Mouse (Mus musculus) stomach, embryonic 15.5 days (tissue): ENCODE measurements around the gene Clint1. TPM values are rescaled to one million over a fixed set of nuclear protein-coding genes. Genes with fewer than 3 reads are reported as not detected.
A peak's percentile ranks its signal among the peaks of the same experiment; 100 is the strongest.

Experiments
- ATAC-seq: fragments of 200-750 bp; cut with Nextera tagmentation; 2 replicates; pipeline ENCODE4 v1.8.0; 2017; ENCODE audit warnings: low read depth, moderate number of reproducible peaks, moderate TSS enrichment; ENCODE audit not compliant: insufficient read depth, low FRiP score
- H3K27ac ChIP-seq: fragments of 300-500 bp; sonication (generic); 2 replicates; pipeline ENCODE4 v1.5.1; 2015; ENCODE audit warnings: mild to moderate bottlenecking, inconsistent platforms
- H3K27me3 ChIP-seq: fragments of 300-500 bp; sonication (generic); replicated peaks from 2 replicates; pipeline ENCODE4 v1.6.1; 2015; ENCODE audit warnings: inconsistent platforms
- H3K36me3 ChIP-seq: fragments of 300-500 bp; sonication (generic); 2 replicates; pipeline ENCODE4 v1.6.1; 2015; ENCODE audit warnings: inconsistent platforms
- H3K4me1 ChIP-seq: fragments of 300-500 bp; sonication (generic); 2 replicates; pipeline ENCODE4 v1.6.1; 2015; ENCODE audit warnings: inconsistent platforms
- H3K4me2 ChIP-seq: fragments of 300-500 bp; sonication (generic); 2 replicates; pipeline ENCODE4 v1.6.1; 2015; ENCODE audit warnings: mild to moderate bottlenecking, inconsistent platforms
- H3K4me3 ChIP-seq: fragments of 300-500 bp; sonication (generic); replicated peaks from 2 replicates; pipeline ENCODE4 v1.5.1; 2015; ENCODE audit warnings: inconsistent platforms
- H3K9ac ChIP-seq: fragments of 300-500 bp; sonication (generic); 2 replicates; pipeline ENCODE4 v1.6.1; 2015; ENCODE audit warnings: inconsistent platforms
- H3K9me3 ChIP-seq: fragments of 300-500 bp; sonication (generic); 2 replicates; pipeline ENCODE4 v1.6.1; 2016; ENCODE audit warnings: inconsistent platforms
- WGBS: fragments of 180-500 bp; shearing (Covaris S2); methylation state at CpG from one replicate; pipeline ENCODE4 v1.1.7; 2015; 5-methylcytosine and 5-hydroxymethylcytosine counted together
- polyA plus RNA-seq: library from polyadenylated mRNA; unstranded; fragments of >200 nt; fragmentation: Nextera tagmentation; extraction: Ambion mirVana; gene quantifications from 2 replicates; pipeline ENCODE4 v1.2.1, GENCODE M21; 2015

The Clint1 gene
- polyA plus RNA-seq, 1 experiment from 2014 or later: 82.8 TPM

- Histone ChIP-seq H3K4me2 (no peak overlapping the region), H3K4me3 (no peak overlapping the region), H3K36me3 (no peaks in the 10 kb centered on the region), H3K9me3 (no peaks in the 10 kb centered on the region), H3K9ac (no peak overlapping the region), H3K27me3 (no peaks in the 10 kb centered on the region), H3K27ac (no peak overlapping the region), H3K4me1 (peaks cover 7% of the 10 kb centered on the region; the same call in 1 of the 2 replicates)
- WGBS: 92% methylated on average over 6 of the region's 6 CpGs
- no peak for ATAC-seq
Measured at GRCm38 (mm10) chr11:45918018-45918417, 66.2 kb downstream of the Clint1 start.

GRCm38 (mm10) chr11:45918836-45919235 lies 67.0 kb downstream of the Clint1 start:
- Histone ChIP-seq H3K4me1 (peaks cover 7% of the 10 kb centered on the region; the same call in 1 of the 2 replicates), H3K4me3 (no peak overlapping the region), H3K27me3 (no peaks in the 10 kb centered on the region), H3K4me2 (no peak overlapping the region), H3K9ac (no peak overlapping the region), H3K27ac (no peak overlapping the region), H3K9me3 (no peaks in the 10 kb centered on the region), H3K36me3 (no peaks in the 10 kb centered on the region)
- WGBS: 76% methylated on average over 4 of the region's 4 CpGs
- ATAC-seq: no peak

- peaks cover 7% of the 10 kb centered on the region; the same call in 1 of the 2 replicates for H3K4me1 ChIP-seq
- no peak overlapping the region for H3K9ac ChIP-seq
- no peaks in the 10 kb centered on the region for H3K9me3 ChIP-seq
- 50% methylated on average over 8 of the region's 8 CpGs for WGBS
- H3K4me3 ChIP-seq: no peak overlapping the region
- no peak for ATAC-seq
- H3K36me3 ChIP-seq: no peaks in the 10 kb centered on the region
- no peak overlapping the region for H3K27ac ChIP-seq
- peak overlapping the region; percentile 33; the same call in 1 of the 2 replicates for H3K4me2 ChIP-seq
- no peaks in the 10 kb centered on the region for H3K27me3 ChIP-seq
Measured at GRCm38 (mm10) chr11:45921026-45921425, 69.2 kb downstream of the Clint1 start.

- H3K9ac ChIP-seq: no peak overlapping the region
- WGBS: 20% methylated on average over 10 of the region's 10 CpGs
- H3K36me3 ChIP-seq: no peaks in the 10 kb centered on the region
- H3K9me3 ChIP-seq: no peaks in the 10 kb centered on the region
- ATAC-seq: peak; percentile 47; the same call in 1 of the 2 replicates
- peaks cover 7% of the 10 kb centered on the region; the same call in 1 of the 2 replicates for H3K4me1 ChIP-seq
- no peak overlapping the region for H3K27ac ChIP-seq
- H3K4me2 ChIP-seq: peak overlapping the region; percentile 33
- H3K4me3 ChIP-seq: no peak overlapping the region
- no peaks in the 10 kb centered on the region for H3K27me3 ChIP-seq
Measured at GRCm38 (mm10) chr11:45921480-45921898, 69.6 kb downstream of the Clint1 start.

GRCm38 (mm10) chr11:45925436-45925835 lies 73.6 kb downstream of the Clint1 start:
- 64% methylated on average over 6 of the region's 6 CpGs for WGBS
- H3K27me3 ChIP-seq: no peaks in the 10 kb centered on the region
- no peak for ATAC-seq
- H3K27ac ChIP-seq: no peak overlapping the region
- H3K4me3 ChIP-seq: no peak overlapping the region
- no peak overlapping the region for H3K4me2 ChIP-seq
- H3K9me3 ChIP-seq: no peaks in the 10 kb centered on the region
- no peaks in the 10 kb centered on the region for H3K36me3 ChIP-seq
- peaks cover 7% of the 10 kb centered on the region; the same call in 1 of the 2 replicates for H3K4me1 ChIP-seq
- no peak overlapping the region for H3K9ac ChIP-seq

- H3K9me3 ChIP-seq: no peaks in the 10 kb centered on the region
- H3K9ac ChIP-seq: no peak overlapping the region
- no peak overlapping the region for H3K27ac ChIP-seq
- peak; percentile 84 for ATAC-seq
- peak overlapping the region; percentile 41 for H3K4me3 ChIP-seq
- 0 out of 2 replicates have a peak, but pooled peaks cover under 1% of the 10 kb centered on the region for H3K4me1 ChIP-seq
- no peaks in the 10 kb centered on the region for H3K27me3 ChIP-seq
- H3K4me2 ChIP-seq: peak overlapping the region; percentile 67
- H3K36me3 ChIP-seq: no peaks in the 10 kb centered on the region; the same call in none of the 2 replicates
- 0% methylated on average over 9 of the region's 9 CpGs for WGBS
Measured at GRCm38 (mm10) chr11:45926640-45927082, 74.8 kb downstream of the Clint1 start.

GRCm38 (mm10) chr11:45927456-45927855 lies 75.6 kb downstream of the Clint1 start:
- no peak overlapping the region for H3K27ac ChIP-seq
- no peaks in the 10 kb centered on the region for H3K9me3 ChIP-seq
- H3K9ac ChIP-seq: no peak overlapping the region
- no peaks in the 10 kb centered on the region for H3K4me1 ChIP-seq
- peaks cover 1% of the 10 kb centered on the region for H3K36me3 ChIP-seq
- no peaks in the 10 kb centered on the region for H3K27me3 ChIP-seq
- no peak overlapping the region for H3K4me3 ChIP-seq
- 60% methylated on average over 5 of the region's 5 CpGs for WGBS
- no peak for ATAC-seq
- no peak overlapping the region for H3K4me2 ChIP-seq

- H3K9me3 ChIP-seq: no peaks in the 10 kb centered on the region
- H3K4me1 ChIP-seq: no peaks in the 10 kb centered on the region
- WGBS: 87% methylated on average over 10 of the region's 10 CpGs
- H3K4me3 ChIP-seq: no peak overlapping the region
- H3K27me3 ChIP-seq: no peaks in the 10 kb centered on the region
- no peak overlapping the region for H3K27ac ChIP-seq
- H3K36me3 ChIP-seq: peaks cover 12% of the 10 kb centered on the region
- no peak overlapping the region for H3K4me2 ChIP-seq
- ATAC-seq: no peak
- H3K9ac ChIP-seq: no peak overlapping the region
Measured at GRCm38 (mm10) chr11:45929541-45929940, 77.7 kb downstream of the Clint1 start.

- Histone ChIP-seq H3K4me2 (no peak overlapping the region), H3K9me3 (no peaks in the 10 kb centered on the region), H3K27ac (no peak overlapping the region), H3K36me3 (peaks cover 17% of the 10 kb centered on the region), H3K4me3 (no peak overlapping the region), H3K9ac (no peak overlapping the region), H3K4me1 (no peaks in the 10 kb centered on the region), H3K27me3 (no peaks in the 10 kb centered on the region)
- WGBS: 88% methylated on average over 10 of the region's 10 CpGs
- ATAC-seq: no peak
Measured at GRCm38 (mm10) chr11:45932771-45933170, 80.9 kb downstream of the Clint1 start.

GRCm38 (mm10) chr11:45937478-45937877 lies 85.6 kb downstream of the Clint1 start:
- Histone ChIP-seq H3K27me3 (no peaks in the 10 kb centered on the region), H3K27ac (no peak overlapping the region), H3K9me3 (no peaks in the 10 kb centered on the region), H3K4me1 (no peaks in the 10 kb centered on the region), H3K36me3 (peaks cover 19% of the 10 kb centered on the region), H3K4me2 (no peak overlapping the region), H3K9ac (no peak overlapping the region), H3K4me3 (no peak overlapping the region)
- ATAC-seq: no peak
- WGBS: 95% methylated on average over 8 of the region's 8 CpGs

GRCm38 (mm10) chr11:45938917-45939316 lies 87.1 kb downstream of the Clint1 start:
- no peak for ATAC-seq
- Histone ChIP-seq H3K27ac (no peak overlapping the region), H3K4me2 (no peak overlapping the region), H3K4me1 (peaks cover 6% of the 10 kb centered on the region; the same call in 1 of the 2 replicates), H3K9ac (no peak overlapping the region), H3K36me3 (peaks cover 8% of the 10 kb centered on the region; the same call in 1 of the 2 replicates), H3K27me3 (no peaks in the 10 kb centered on the region), H3K4me3 (no peak overlapping the region), H3K9me3 (no peaks in the 10 kb centered on the region)
- WGBS: 89% methylated on average over 8 of the region's 8 CpGs

GRCm38 (mm10) chr11:45942281-45942680 lies 90.4 kb downstream of the Clint1 start:
- peaks cover 6% of the 10 kb centered on the region; the same call in 1 of the 2 replicates for H3K4me1 ChIP-seq
- 0 out of 2 replicates have a peak, but pooled peaks cover 4% of the 10 kb centered on the region for H3K36me3 ChIP-seq
- H3K27ac ChIP-seq: no peak overlapping the region
- no peak overlapping the region for H3K4me3 ChIP-seq
- no peak overlapping the region for H3K9ac ChIP-seq
- H3K9me3 ChIP-seq: no peaks in the 10 kb centered on the region
- H3K27me3 ChIP-seq: no peaks in the 10 kb centered on the region
- WGBS: 86% methylated on average over 7 of the region's 7 CpGs
- ATAC-seq: no peak
- H3K4me2 ChIP-seq: no peak overlapping the region
